Mouse (Mus musculus): Measurements from ENCODE around the gene Irf2.

The Irf2 gene

DNA sequence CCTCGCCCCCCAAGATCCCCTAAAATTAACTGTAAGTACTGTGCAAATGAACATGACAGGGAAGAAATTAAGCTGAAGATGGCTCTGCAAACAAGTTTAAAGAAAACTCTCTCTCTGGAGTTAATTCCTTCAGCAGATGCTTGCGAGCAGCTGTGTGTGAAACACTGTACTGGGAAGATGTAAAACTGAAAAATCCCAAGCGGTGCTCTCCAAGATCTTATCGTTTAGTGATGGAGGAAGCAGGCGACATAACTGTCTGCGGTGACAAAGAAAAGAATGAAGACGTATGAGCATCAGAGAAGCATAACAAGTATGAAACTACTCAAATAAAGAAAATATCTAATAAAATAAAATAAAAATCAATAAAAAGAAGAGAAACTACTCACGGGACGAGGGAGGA, 18.1 kb downstream of the Irf2 start:
- DNase-seq (ENCODE audit: low read depth, low spot score): no peak

DNA sequence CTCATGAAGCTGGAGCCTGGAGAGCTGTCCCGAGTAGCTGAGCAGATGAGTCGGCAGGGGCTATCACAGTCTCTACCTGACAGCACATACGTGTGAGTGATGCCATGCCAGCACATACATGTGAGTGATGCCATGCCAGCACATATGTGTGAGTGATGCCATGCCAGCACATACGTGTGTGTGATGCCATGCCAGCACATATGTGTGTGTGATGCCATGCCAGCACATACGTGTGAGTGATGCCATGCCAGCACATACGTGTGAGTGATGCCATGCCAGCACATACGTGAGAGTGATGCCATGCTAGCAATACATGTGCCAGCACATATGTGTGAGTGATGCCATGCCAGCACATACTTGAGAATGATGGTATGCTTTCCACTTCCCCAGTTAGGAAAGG, 18.6 kb downstream of the Irf2 start:
- DNase-seq (ENCODE audit: low read depth, low spot score): no peak

DNA sequence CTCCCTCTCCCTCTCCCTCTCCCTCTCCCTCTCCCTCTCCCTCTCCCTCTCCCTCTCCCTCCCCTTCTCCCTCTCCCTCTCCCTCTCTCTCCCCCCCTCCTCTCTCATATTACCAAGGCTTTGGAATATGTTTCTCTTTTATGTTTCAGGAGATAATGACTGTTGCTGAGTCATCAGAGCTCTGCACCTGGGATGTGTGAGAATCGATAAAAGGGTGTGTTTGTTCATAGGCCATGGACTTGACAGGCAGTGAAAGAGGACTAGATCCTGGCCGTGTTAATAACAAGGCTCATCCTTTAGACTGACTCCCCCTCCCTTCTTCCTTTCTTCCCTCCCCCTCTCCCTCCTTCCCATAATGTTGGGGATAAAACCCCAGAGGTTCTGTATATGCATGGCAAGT, 19.1 kb downstream of the Irf2 start:
- DNase-seq (ENCODE audit: low read depth, low spot score): no peak

DNA sequence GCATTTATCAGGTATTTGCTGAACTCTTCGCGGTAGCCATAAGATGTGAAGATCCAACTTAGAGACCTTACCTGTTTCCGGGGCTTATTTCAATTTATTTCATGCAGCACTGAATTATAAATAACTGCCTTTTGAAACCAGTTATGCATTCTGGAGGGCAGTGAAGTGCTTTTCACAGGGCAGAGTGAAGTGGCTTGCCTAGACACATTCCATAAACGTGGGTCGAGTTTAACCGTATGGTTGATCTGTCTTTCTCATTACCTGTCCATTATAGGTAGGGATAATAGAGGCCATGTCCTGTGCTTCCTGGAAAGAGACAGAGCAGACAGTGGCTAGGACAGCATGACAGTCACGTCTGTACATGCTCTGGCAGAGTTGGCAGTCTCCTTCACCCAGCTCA, 20.0 kb downstream of the Irf2 start:
- no peak for DNase-seq (ENCODE audit: low read depth, low spot score)

DNA sequence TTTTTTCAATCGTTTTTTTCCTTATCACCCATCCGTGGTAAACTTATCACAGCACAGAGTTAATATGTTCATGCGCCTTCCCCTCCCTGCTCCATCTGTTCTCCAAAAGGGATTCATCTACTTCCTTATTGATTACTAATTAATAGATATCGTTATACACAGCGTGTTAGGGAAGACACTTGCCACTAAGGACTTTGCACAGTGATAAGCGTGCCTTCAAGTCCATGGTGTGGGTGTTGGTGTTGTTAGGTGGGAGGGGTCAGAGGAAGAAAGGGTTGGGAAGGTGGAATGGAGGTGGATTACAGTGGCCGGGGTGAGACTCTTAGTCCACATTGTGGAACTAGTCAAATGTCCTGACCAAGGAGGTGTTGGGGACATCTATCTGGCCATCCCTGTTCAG, 21.2 kb downstream of the Irf2 start:
- no peak for DNase-seq (ENCODE audit: low read depth, low spot score)

DNA sequence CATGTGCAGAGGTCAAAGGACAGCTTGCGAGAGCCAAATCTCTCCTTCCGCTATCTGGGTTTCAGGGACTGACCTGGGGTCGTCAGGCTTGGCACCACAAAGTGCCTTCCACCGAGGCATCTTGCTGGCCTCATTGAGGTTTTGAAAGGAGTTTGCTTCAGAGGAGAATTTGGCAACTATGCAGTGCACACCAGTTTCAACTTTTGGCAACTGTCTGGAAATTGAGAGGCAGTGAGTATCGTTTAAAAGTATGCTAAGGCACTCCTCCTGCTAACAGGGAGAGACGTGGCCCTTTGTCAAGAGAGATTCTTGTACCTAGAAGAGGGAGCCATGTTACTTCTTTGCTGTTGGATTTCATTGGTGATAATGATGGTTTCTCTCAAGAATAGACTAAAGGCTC, 21.9 kb downstream of the Irf2 start:
- DNase-seq (ENCODE audit: low read depth, low spot score): no peak

DNA sequence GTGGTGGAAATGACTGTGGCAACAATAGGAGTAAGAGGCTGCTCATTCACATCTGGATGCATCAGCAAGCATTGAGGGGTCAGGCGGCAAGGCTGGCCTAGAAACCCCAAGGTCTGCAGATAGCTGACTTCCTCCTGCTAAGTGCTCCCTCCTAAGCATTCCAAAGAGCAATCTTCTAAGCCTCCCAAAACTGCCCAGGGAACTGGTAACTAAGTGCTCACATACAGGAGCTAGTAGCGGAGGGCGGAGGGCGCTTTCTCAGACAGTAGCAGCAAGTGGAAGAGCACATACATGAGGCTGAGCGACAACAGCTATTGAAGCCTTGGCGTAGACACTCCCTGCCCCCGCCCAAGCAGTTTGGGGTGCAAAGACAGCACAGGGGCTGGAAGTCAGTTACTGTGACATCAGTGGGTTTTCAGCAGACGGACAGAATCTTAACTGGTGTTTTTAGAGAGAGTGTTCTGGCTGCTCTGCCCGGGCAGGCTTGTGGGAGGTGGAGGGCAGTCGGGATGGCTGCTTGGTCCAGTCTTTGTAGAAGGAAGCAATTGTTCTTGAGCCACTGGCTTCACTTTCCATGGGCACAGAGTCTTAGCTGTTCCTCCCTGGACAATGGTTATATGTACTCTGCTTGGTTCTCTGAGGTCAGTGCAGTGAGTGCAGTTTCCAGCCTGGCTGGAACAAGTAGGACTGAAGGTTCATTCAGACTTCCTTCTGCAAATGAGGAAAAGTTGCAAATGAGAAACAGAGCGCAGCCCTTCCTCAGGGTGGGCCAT, 30.1 kb downstream of the Irf2 start:
- DNase-seq (ENCODE audit: low read depth, low spot score): no peak

DNA sequence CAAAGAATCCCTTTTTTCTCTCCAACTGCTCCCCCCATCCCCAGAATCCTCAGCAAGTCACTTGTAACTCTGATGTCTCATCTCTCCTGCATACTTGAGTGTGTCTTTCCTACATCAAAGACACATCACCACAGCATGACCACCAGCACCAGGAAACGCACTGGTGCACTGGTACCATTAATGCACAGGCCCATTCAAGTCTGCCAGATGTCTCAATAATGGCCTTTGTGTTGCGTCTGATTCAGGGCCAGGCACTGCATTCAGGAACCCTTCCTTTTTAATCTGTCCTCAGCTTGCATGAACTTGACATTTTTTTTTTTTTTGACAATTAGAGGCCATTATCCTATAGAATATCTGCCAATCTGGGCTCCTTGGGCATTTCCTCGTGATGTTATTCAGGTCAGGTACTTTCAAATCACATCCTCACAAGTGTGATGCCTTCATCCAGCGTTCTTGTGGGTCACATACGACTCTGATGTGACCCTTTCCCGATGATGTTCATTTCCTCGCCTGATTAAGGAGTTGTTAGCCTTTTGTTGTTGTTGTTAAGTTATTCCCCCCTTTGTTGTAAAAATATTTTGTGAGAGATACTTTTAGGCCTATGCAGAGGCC, 31.5 kb downstream of the Irf2 start:
- DNase-seq (ENCODE audit: low read depth, low spot score): no peak

DNA sequence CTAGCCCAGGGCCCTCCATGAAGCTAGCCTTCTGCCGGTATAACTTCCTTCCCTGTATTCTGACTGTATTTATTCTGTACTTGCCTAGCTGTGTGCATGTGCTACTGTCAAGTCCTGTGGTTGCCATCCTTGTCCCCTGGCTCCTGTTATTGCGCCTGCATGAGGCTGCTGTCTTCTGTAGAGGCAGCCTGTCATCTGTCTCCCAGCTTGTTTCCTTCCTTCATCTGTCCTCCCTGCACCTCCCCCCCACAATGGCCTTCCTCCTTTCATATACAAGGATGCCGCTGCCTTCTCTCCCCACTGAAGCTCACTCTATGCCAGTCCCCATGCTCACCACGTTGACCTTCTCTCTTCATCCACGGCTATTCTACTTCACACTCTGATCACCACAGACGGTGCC, 33.3 kb downstream of the Irf2 start:
- DNase-seq (ENCODE audit: low read depth, low spot score): no peak

DNA sequence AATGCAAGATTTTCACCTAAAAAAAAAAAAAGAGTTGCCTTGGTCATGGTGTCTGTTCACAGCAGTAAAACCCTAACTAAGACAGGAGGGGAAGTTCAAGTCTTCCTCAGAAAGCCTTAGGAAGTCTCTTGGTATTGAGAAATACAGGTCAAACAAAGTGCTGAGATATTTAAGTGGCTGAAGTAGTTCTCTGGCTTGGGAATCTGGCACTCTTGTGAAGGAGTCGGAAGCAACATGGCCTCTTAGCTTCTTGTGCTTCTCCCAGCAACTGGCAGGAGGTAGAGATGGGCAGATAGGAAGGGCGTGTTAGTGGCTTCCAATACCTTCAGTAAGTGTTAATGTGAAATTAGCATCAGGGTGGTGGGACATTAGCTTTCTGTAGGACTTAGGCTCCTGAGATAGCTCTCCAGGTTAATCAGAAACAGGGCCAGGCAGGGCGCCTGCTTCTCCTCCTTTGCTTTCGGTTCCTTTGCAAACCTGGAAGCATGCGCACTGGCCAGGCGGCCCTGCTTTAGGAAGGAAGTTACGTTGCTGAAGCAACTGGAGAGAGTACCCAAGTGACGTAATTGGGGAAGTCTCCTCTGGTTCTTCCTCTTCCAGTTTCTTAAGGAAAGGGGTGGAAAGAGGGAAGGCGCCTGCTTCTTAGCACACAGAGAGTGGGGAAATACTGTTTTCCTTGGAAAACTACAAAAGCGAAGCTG, 38.4 kb downstream of the Irf2 start:
- DNase-seq (ENCODE audit: low read depth, low spot score): no peak

DNA sequence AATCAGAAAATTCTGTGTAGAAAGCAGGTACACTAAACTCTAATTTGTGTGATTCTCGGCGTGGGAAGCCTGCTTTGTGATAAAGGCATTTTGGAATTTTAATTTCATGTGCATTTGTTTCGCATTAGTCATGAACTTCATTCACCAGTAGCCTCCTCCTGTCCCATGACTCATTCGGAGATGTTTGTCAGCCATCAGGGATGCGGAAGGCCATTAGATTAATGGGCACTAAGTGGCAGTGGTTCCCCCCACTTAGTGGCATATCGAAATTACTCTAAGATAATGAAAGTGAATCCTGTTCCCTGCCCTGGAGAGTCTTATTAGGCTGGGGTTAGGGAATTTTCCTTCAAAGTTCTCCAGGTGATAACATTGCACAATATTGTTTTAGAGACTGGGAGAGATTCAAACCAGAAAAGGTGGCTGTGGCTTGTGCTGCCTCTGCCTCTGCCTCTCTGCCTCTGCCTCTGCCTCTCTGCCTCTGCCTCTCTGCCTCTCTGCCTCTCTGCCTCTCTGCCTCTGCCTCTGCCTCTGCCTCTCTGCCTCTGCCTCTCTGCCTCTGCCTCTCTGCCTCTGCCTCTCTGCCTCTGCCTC, 41.6 kb downstream of the Irf2 start:
- peak; percentile 85 for DNase-seq (ENCODE audit: low read depth, low spot score)

DNA sequence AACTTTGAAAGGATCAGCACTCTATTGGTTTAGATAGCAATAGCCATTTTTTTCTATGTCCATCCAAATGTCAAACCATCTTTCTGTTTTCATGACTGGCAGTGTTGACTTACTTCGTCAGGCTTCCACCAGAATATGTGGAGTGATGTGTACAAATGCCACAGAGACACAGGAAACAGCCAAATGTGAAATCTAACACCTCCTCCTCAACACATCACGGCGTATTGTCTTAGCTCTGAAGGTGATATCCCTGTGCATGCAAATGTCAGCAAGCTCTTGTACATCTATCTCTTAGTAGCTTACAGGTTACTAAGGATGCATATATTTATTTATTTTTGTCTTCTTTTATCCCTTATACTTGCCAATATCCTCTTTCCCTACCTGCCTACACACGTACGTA, 42.7 kb downstream of the Irf2 start:
- DNase-seq (ENCODE audit: low read depth, low spot score): no peak

DNA sequence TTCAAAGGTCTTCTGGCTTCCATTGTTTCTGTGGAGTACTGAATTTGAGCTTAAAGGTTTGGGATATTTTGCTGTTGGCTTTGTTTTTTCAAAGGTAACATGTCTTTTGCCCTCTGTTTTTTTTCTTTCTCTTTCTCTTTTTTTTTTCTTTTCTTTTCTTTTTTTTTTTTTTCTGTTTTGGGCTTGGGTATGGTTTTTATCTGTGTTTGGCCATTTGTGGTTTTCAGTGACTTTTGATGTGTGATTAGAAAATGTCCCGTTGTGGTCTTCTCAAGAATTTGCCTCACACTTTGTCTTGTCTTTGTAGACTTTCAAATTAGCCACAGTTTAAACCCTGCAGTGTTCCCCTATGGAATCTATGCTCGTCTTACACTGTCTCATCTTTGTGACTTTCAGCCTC, 45.5 kb downstream of the Irf2 start:
- DNase-seq (ENCODE audit: low read depth, low spot score): no peak

DNA sequence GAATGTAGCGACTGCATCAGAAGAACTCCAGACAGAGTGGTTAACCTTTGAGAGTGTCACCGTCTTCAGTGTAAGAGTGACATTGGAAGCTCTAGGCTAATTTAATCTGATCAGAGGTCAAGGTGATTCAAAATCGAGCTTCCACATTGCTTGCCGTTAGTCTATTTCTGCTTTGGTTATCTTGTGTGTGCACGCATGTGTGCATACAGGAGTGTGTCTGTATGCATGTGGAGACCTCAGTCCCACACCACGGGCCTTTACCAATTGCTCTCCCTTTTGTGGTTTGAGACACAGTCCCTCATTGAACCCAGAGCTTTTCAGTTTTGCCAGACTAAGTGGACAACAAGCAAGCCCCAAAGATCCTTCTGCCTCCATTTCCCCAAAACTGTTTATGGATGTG, 46.4 kb downstream of the Irf2 start:
- DNase-seq (ENCODE audit: low read depth, low spot score): no peak

DNA sequence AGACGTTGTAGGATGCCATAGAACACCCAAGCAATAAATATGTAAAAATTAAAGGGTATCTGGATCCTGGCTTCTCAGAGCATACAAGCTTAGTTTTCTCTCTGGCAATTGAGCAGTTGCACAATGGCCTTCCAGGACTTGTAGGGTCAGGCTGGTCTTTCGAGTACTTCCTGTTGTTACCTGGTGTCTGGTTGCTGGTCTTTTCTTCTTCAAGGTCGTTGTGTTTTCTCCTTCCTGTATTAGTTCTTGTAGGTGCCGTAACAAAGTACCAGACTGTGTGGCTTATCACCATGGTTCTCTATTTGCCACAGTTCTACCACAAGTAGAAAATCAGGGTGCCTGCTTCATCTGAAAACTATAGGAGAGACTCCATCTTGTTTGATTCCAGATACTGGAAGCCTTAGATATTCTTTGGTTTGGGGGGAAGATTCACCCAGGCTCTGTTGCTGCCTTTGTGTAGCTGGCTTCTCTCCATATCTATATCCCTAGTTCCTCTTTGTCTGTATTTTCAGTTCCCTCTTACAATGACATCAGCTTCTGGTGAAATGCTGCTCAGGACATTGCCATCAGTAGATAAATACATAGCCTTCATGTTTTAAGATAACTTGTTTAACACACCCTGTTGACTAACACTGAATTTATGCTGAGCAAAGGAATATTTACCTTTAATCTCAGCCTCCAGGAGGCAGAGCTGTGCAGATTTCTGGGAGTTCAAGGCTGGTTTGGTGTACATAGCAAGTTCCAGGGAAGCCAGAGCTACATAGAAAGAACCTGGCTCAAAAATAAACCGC, 49.8 kb downstream of the Irf2 start:
- DNase-seq (ENCODE audit: low read depth, low spot score): peak; percentile 14

DNA sequence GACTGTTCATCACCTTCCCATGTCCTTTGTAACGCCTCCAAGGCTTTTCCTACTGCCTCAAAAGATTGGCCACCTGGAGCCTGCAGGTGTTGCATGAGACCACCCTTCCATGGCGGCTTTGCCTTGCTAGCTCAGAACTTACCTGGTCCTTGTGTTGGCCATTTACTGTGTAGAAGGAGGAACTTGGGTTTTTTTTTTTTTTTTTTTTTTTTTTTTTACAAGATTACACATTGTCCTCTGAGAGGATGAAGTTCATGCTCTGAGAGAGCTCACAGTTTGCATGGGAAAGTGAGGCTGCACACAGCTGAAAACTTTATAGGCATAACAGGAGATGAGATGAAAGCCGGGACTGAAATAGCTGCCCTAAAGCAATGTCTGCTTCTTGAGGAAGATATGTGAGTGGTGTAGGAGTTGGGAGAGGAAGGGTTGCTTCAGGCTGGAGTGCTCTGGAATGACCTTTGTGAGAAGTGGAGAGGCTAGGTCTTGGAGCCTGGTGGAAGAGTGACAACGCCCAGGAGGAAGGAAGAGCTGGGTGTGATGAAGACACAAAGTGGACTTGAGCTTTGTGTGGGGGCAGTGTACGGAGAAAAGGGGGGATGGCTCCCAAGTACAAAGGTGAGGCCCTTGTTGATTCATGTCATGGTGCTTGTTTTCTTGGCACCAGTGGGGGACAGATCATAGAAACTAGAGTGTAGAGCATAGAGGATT, 52.3 kb downstream of the Irf2 start:
- peak; percentile 16 for DNase-seq (ENCODE audit: low read depth, low spot score)

DNA sequence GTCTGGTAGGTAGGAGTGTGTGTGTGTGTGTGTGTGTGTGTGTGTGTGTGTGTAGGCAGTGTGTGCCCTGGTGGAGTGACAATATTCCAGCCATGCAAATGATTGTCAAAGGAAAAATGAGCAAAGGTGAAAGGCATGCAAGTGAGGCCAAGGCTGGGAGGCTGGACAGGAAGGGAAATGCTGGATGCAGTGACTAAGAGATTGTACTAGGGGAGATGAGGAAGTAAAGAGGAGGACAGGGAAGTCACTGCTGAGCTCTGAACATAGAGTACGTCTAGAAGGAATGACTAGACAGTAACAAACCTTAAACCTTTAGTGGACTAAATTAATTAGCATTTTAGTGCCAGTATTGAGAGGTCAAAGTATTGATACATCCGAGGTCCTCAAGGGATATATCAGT, 53.1 kb downstream of the Irf2 start:
- peak; percentile 36 for DNase-seq (ENCODE audit: low read depth, low spot score)

DNA sequence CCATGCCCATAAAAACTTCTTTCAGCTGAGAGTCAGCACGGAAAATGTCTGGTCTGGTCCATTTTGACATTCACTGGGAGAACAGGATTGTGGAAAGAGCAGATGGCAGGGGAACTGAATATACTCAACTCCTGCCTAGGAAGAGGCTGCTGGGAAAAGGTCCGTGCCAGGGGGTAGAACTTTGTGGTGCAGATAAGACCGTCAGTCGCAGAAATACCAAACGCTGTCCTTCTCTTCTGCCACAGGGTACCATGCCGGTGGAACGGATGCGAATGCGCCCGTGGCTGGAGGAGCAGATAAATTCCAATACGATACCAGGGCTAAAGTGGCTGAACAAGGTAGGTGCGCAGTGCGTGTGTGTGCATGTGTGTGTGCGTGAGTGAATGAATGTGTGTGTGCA, 53.7 kb downstream of the Irf2 start:
- no peak for DNase-seq (ENCODE audit: low read depth, low spot score)

DNA sequence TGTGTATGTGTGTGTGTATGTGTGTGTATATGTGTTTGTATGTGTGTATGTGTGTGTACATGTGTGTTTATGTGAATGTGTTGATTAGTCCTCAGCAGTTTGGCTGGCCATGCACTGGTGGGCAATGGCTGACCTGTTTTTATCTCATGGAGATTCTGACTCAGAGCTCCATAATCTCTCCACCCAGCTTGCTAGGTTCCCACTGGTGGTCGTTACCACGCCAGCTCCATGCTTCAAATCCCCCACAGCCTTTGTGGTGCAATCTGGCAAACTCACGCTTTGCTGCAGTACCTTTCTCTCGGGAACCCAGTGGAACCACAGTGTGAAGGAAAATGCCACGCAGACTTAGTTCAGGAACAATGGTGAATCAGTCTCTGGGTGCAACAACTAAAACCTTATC, 54.8 kb downstream of the Irf2 start:
- DNase-seq (ENCODE audit: low read depth, low spot score): no peak

DNA sequence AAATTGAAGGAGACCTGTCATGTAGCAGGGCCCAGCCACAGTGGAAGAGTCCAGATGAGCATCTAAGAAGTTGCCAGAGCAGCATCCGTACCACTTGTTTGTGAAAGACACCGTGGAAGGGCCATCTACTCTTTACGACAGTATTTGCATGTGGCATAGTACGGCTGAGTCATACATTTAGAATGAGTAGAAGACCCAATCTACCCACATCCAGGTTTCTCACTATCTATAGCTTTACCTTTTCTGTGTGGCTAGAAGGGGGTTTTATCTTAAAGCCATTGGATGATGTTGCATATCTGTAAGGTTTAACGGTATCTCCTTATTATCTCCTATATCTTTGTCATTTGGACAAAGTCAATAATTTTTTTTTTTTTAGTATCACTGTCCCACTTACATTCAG, 59.7 kb downstream of the Irf2 start:
- no peak for DNase-seq (ENCODE audit: low read depth, low spot score)

DNA sequence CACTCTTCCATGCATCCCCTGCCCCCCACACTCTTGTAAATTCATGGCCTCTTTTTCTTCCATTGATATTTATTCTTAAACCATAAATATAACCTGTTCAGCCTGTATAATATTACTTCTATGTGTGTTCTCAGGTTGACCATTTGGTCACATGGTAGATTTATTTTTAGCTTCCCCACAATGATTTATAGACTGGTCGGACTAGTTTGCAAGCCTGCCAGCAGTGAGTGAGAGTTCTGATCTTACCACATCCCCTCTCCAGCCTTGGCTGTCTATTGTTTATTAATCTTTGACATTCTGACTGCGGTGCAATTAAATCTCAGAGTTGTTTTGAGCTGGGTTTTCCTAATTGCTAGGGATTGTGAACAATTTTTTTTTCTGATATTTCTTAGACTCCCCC, 60.2 kb downstream of the Irf2 start:
- peak; percentile 52 for DNase-seq (ENCODE audit: low read depth, low spot score)
